Mouse (Mus musculus): ENCODE measurements around the gene Sdf4.

Sdf4 gene

GRCm38 (mm10) chr4:155992241-155992905, at the start of gene Sdf4, which contains the start of gene B3galt6:
Gene Sdf4 (plus strand): TSS chr4:155992872.
Gene B3galt6 (minus strand): TSS chr4:155992649.
- DNase-seq, result peak; percentile 88

- peak; percentile 27 for DNase-seq
Observed at GRCm38 (mm10) chr4:155943049-155943452, 49.6 kb upstream of the Sdf4 start.

- DNase-seq, result peak; percentile 93
Observed at GRCm38 (mm10) chr4:155943534-155944249, 49.0 kb upstream of the Sdf4 start, which contains the start of gene Ube2j2. Gene Ube2j2 (plus strand): TSS chr4:155943831.

- DNase-seq, result no peak
Observed at GRCm38 (mm10) chr4:155944271-155944670, 48.4 kb upstream of the Sdf4 start.

GRCm38 (mm10) chr4:155947094-155947493, 45.6 kb upstream of the Sdf4 start:
- DNase-seq, result no peak

- no peak for DNase-seq
Observed at GRCm38 (mm10) chr4:155955491-155955890, 37.2 kb upstream of the Sdf4 start.

GRCm38 (mm10) chr4:155959275-155959674, 33.4 kb upstream of the Sdf4 start:
- peak; percentile 77 for DNase-seq

- DNase-seq, result peak; percentile 38
Observed at GRCm38 (mm10) chr4:155962167-155962971, 30.3 kb upstream of the Sdf4 start, which contains the start of gene C1qtnf12. Gene C1qtnf12 (plus strand): TSS chr4:155962318.

GRCm38 (mm10) chr4:155963106-155963505, 29.6 kb upstream of the Sdf4 start:
- DNase-seq, result no peak

GRCm38 (mm10) chr4:155964396-155964795, 28.3 kb upstream of the Sdf4 start:
- no peak for DNase-seq

- no peak for DNase-seq
Observed at GRCm38 (mm10) chr4:155969043-155969653, 23.5 kb upstream of the Sdf4 start.

- DNase-seq, result no peak
Observed at GRCm38 (mm10) chr4:155970286-155970685, 22.4 kb upstream of the Sdf4 start.

- DNase-seq, result no peak
Observed at GRCm38 (mm10) chr4:155972651-155973050, 20.0 kb upstream of the Sdf4 start.

- no peak for DNase-seq
Observed at GRCm38 (mm10) chr4:155973239-155973638, 19.4 kb upstream of the Sdf4 start.

- no peak for DNase-seq
Observed at GRCm38 (mm10) chr4:155981436-155982082, 11.1 kb upstream of the Sdf4 start.

- DNase-seq, result no peak
Observed at GRCm38 (mm10) chr4:155983788-155984187, 8.9 kb upstream of the Sdf4 start.

- no peak for DNase-seq
Observed at GRCm38 (mm10) chr4:155991211-155991907, 1.3 kb upstream of the Sdf4 start.

GRCm38 (mm10) chr4:155991908-155992230, 803 bp upstream of the Sdf4 start:
- no peak for DNase-seq

GRCm38 (mm10) chr4:155992906-155993547, 355 bp downstream of the Sdf4 start:
- DNase-seq, result peak; percentile 95

GRCm38 (mm10) chr4:155993606-155994005, 934 bp downstream of the Sdf4 start:
- no peak for DNase-seq

GRCm38 (mm10) chr4:156004109-156004508, 11.4 kb downstream of the Sdf4 start:
- DNase-seq, result no peak
